Mouse (Mus musculus) CH12.LX (cell line): ENCODE data around the gene Cpeb3.

Experiments used
- CHD2 ChIP-seq: IDR thresholded peaks from 2 replicates; pipeline ENCODE4 v1.6.1; 2011; ENCODE audit warnings: low read length, improper control_type of control experiment
- CTCF ChIP-seq, 2 experiments: IDR thresholded peaks in 1 of 2; conservative IDR thresholded peaks in 1 of 2; 2 replicates each; pipeline ENCODE4 v1.5.1; 2011 to 2012; ENCODE audit warnings: low read depth in 2 of 2, low read length in 2 of 2, improper control_type of control experiment in 1 of 2, inconsistent platforms in 1 of 2, mild to moderate bottlenecking in 1 of 2, moderate library complexity in 1 of 2
- NRF1 ChIP-seq: IDR thresholded peaks from 2 replicates; pipeline ENCODE4 v1.6.1; 2014; ENCODE audit warnings: low read depth, mild to moderate bottlenecking, inconsistent platforms, low read length, improper control_type of control experiment, moderate library complexity
- USF1 ChIP-seq: IDR thresholded peaks from 2 replicates; pipeline ENCODE4 v1.6.1; 2014; ENCODE audit warnings: low read depth, mild to moderate bottlenecking, inconsistent platforms, low read length, improper control_type of control experiment
- ZNF384 ChIP-seq: IDR thresholded peaks from 2 replicates; pipeline ENCODE4 v1.6.1; 2012; ENCODE audit warnings: low read depth, low read length, improper control_type of control experiment, inconsistent platforms

GRCm38 (mm10) chr19:37141623-37142022, 66.8 kb downstream of the Cpeb3 start:
- TF ChIP-seq CHD2, result no peak
- TF ChIP-seq CTCF (conservative IDR thresholded peaks at IDR 0.05 in 1 of 2, IDR thresholded peaks at IDR 0.05 in 1 of 2; ENCODE audit: low read depth in 2 of 2, low read length in 2 of 2), result no peak
- no peak for TF ChIP-seq ZNF384
- no peak for TF ChIP-seq USF1
- no peak for TF ChIP-seq NRF1
